Mouse (Mus musculus) frontal cortex, adult (tissue): ENCODE data around the gene Emilin2.

Experiments
- ATAC-seq: cut with Nextera tagmentation; 2 replicates; pipeline ENCODE4 v1.9.2; 2017; ENCODE audit warnings: mild to moderate bottlenecking, moderate library complexity, mixed read lengths; ENCODE audit not compliant: low TSS enrichment

Gene Emilin2

GRCm38 (mm10) chr17:71233210-71233609 lies 78.6 kb downstream of the Emilin2 start:
- ATAC-seq, result no peak

GRCm38 (mm10) chr17:71231998-71232397 lies 79.8 kb downstream of the Emilin2 start:
- no peak for ATAC-seq

- ATAC-seq, result no peak
These were observed 81.6 kb downstream of the Emilin2 start for GRCm38 (mm10) chr17:71230108-71230709.

- ATAC-seq, result peak; percentile 85
These were observed 83.1 kb downstream of the Emilin2 start for GRCm38 (mm10) chr17:71228651-71229050.

GRCm38 (mm10) chr17:71227128-71227895 lies 84.5 kb downstream of the Emilin2 start:
- no peak for ATAC-seq

- ATAC-seq, result no peak
These were observed 86.7 kb downstream of the Emilin2 start for GRCm38 (mm10) chr17:71225091-71225490.

GRCm38 (mm10) chr17:71224521-71224920 lies 87.3 kb downstream of the Emilin2 start:
- no peak for ATAC-seq

GRCm38 (mm10) chr17:71223676-71224075 lies 88.1 kb downstream of the Emilin2 start:
- peak; percentile 69 for ATAC-seq

GRCm38 (mm10) chr17:71221383-71221782 lies 90.4 kb downstream of the Emilin2 start:
- no peak for ATAC-seq

- ATAC-seq, result no peak
These were observed 94.6 kb downstream of the Emilin2 start for GRCm38 (mm10) chr17:71217111-71217685.

GRCm38 (mm10) chr17:71216263-71216662 lies 95.5 kb downstream of the Emilin2 start:
- no peak for ATAC-seq

GRCm38 (mm10) chr17:71215241-71215839 lies 96.4 kb downstream of the Emilin2 start:
- ATAC-seq, result peak; percentile 64; the same call in 1 of the 2 replicates

- ATAC-seq, result no peak
These were observed 97.1 kb downstream of the Emilin2 start for GRCm38 (mm10) chr17:71214514-71215240.

GRCm38 (mm10) chr17:71213666-71214065 lies 98.1 kb downstream of the Emilin2 start:
- no peak for ATAC-seq

- no peak for ATAC-seq
These were observed 99.7 kb downstream of the Emilin2 start for GRCm38 (mm10) chr17:71211962-71212646.

- no peak for ATAC-seq
These were observed 101.8 kb downstream of the Emilin2 start for GRCm38 (mm10) chr17:71209936-71210335.

- no peak for ATAC-seq
These were observed 102.9 kb downstream of the Emilin2 start for GRCm38 (mm10) chr17:71208921-71209320.

- ATAC-seq, result no peak
These were observed 103.4 kb downstream of the Emilin2 start for GRCm38 (mm10) chr17:71208376-71208775.

- no peak for ATAC-seq
These were observed 104.5 kb downstream of the Emilin2 start for GRCm38 (mm10) chr17:71207268-71207667.

GRCm38 (mm10) chr17:71206136-71206893 lies 105.5 kb downstream of the Emilin2 start:
- no peak for ATAC-seq

- ATAC-seq, result no peak
These were observed 107.0 kb downstream of the Emilin2 start for GRCm38 (mm10) chr17:71204809-71205091.
